Comparison of ENCODE assay signal across 15 mouse cellular contexts in the genomic region with DNA sequence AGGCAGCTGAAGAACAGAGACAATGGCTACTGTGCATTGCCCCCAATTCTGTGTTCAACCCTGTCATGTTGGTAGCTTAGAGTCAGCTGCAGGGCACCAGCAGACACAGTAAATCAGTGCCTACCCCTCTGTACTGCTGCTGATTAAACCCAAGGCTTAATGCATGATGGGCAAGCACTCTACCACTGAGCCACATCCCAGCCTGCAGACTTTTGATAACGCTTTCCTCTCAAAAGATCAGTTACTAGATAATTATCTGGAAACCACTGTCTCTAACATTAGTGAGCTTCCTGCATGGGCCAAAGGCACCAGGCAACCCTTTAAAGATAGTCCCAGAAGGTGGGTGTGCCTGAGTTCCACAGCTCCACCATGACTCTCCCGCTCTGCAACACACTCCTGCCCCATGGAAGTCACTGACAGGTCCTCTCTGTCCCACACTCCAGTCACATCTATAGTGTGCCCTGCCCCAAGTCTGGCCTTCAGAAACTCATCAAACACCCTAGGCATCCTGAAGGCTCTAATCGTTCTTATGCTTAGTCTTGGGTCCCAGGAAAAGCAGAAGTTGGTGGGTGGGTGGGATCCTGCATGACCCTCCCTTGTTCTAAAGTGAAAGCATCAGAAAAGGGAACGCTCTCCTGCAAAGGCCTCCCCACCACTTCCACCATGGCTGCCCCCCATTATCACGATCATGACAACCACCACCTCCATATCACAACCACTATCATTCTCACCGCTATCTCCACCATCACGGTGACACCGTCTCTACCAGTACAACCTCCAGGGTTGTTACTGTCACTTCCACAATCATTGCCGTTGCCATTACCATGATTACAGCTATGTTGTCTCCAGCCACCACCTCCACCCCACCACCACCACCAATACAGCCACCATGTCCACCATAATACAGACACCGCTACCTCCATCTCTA. TPM values are rescaled to one million over a fixed set of nuclear protein-coding genes. Genes with fewer than 3 reads are reported as not detected.
"Had no signal": no experiment of that assay in that cellular context is flagged by ENCODE, and none has a peak within 500 bp of the region (broad histone marks: within the 10 kb centered on the region; RNA-seq: fewer than 3 reads in every experiment).

No protein-coding gene starts in this region.

- H3K9me3 ChIP-seq: limb, embryonic 13.5 days; megakaryocyte, embryonic 14.5 days; midbrain, embryonic 12.5 days had no signal

- H3K36me3 ChIP-seq: limb, embryonic 13.5 days; midbrain, embryonic 12.5 days had no signal

- ATAC-seq: intestine, embryonic 16.5 days; midbrain, embryonic 16.5 days had no signal

- H3K4me1 ChIP-seq: midbrain, embryonic 12.5 days had no signal

- H3K27ac ChIP-seq: limb, embryonic 13.5 days; liver, embryonic 14.5 days; midbrain, embryonic 12.5 days had no signal

- H3K4me3 ChIP-seq: limb, embryonic 13.5 days; midbrain, embryonic 12.5 days had no signal

- DNase-seq: kidney, adult 8-10 months; kidney, postnatal 25 days; layer of hippocampus, adult 9-11 months; layer of hippocampus, postnatal 36 days; lung, adult 18-20 months; lung, postnatal 36 days; right cerebral cortex, postnatal 14 days; thymus, postnatal 36 days had no signal

RNA-seq across cellular contexts. Expression of gene Tbx21, which starts 11.7 kb away (rescaled TPM):
- polyA plus RNA-seq: lung, embryonic 16.5 days had no signal
